Mouse (Mus musculus) kidney, embryonic 16.5 days (tissue): ENCODE results near the gene Foxn1. TPM values are rescaled to one million over a fixed set of nuclear protein-coding genes. Genes with fewer than 3 reads are reported as not detected.
A peak's percentile ranks its signal among the peaks of the same experiment; 100 is the strongest.

Experiments used
- ATAC-seq: fragments of 200-750 bp; cut with Nextera tagmentation; 2 replicates; pipeline ENCODE4 v1.8.0; 2017; ENCODE audit warnings: moderate TSS enrichment; ENCODE audit not compliant: low FRiP score, low TSS enrichment
- H3K27ac ChIP-seq: fragments of 300-500 bp; sonication (generic); 2 replicates; pipeline ENCODE4 v1.5.1; 2014; ENCODE audit warnings: low read length
- H3K27me3 ChIP-seq: fragments of 300-500 bp; sonication (generic); 2 replicates; pipeline ENCODE4 v1.6.1; 2014; ENCODE audit warnings: low read length, control low read depth, mixed read lengths; ENCODE audit not compliant: insufficient read depth
- H3K36me3 ChIP-seq: fragments of 300-500 bp; sonication (generic); 2 replicates; pipeline ENCODE4 v1.6.1; 2014; ENCODE audit warnings: low read length, control low read depth, mixed read lengths; ENCODE audit not compliant: insufficient read depth
- H3K4me1 ChIP-seq: fragments of 300-500 bp; sonication (generic); 2 replicates; pipeline ENCODE4 v1.6.1; 2014; ENCODE audit warnings: low read length, control low read depth, mixed read lengths; ENCODE audit not compliant: insufficient read depth
- H3K4me2 ChIP-seq: fragments of 300-500 bp; sonication (generic); replicated peaks from 2 replicates; pipeline ENCODE4 v1.6.1; 2014; ENCODE audit warnings: low read depth, low read length
- H3K4me3 ChIP-seq: fragments of 300-500 bp; sonication (generic); 2 replicates; pipeline ENCODE4 v1.5.1; 2014; ENCODE audit warnings: mild to moderate bottlenecking, low read length
- H3K9ac ChIP-seq: fragments of 300-500 bp; sonication (generic); replicated peaks from 2 replicates; pipeline ENCODE4 v1.6.1; 2014; ENCODE audit warnings: low read length
- H3K9me3 ChIP-seq: fragments of 300-500 bp; sonication (generic); 2 replicates; pipeline ENCODE4 v1.6.1; 2016; ENCODE audit warnings: low read length, control low read depth
- WGBS: fragments of 180-500 bp; shearing (Covaris S2); extraction: QIAGEN DNeasy Blood & Tissue Kit; methylation state at CpG from one replicate; pipeline ENCODE4 v1.1.7; 2014; 5-methylcytosine and 5-hydroxymethylcytosine counted together
- polyA plus RNA-seq: library from polyadenylated mRNA; unstranded; fragments of >200 nt; fragmentation: Nextera tagmentation; extraction: Ambion mirVana; gene quantifications from 2 replicates; pipeline ENCODE4 v1.2.1, GENCODE M21; 2015

Foxn1 gene
- polyA plus RNA-seq, 1 experiment from 2014 or later: not detected

- Histone ChIP-seq H3K9ac (no peak overlapping the region; the same call in 1 of the 2 replicates), H3K4me2 (no peak overlapping the region), H3K27ac (peak overlapping the region; percentile 54), H3K4me3 (no peak overlapping the region), H3K36me3 (no peaks in the 10 kb centered on the region), H3K27me3 (no peaks in the 10 kb centered on the region), H3K9me3 (no peaks in the 10 kb centered on the region), H3K4me1 (peaks cover 28% of the 10 kb centered on the region)
- 11% methylated on average over 8 of the region's 8 CpGs for WGBS
- ATAC-seq: 0 out of 2 replicates have a peak, but pooled peaks have one; percentile 50
Observed at GRCm38 (mm10) chr11:78364103-78364502, 22.3 kb downstream of the Foxn1 start.

- H3K36me3 ChIP-seq: no peaks in the 10 kb centered on the region
- ATAC-seq: 0 out of 2 replicates have a peak, but pooled peaks have one; percentile 20
- H3K27me3 ChIP-seq: no peaks in the 10 kb centered on the region
- 41% methylated on average over 13 of the region's 13 CpGs for WGBS
- no peak overlapping the region for H3K4me3 ChIP-seq
- H3K4me2 ChIP-seq: no peak overlapping the region
- H3K27ac ChIP-seq: peak overlapping the region; percentile 54
- no peak overlapping the region for H3K9ac ChIP-seq
- H3K9me3 ChIP-seq: no peaks in the 10 kb centered on the region
- H3K4me1 ChIP-seq: peaks cover 28% of the 10 kb centered on the region
Observed at GRCm38 (mm10) chr11:78363309-78364007, 22.9 kb downstream of the Foxn1 start.

GRCm38 (mm10) chr11:78360789-78361131 lies 25.6 kb downstream of the Foxn1 start:
- H3K4me3 ChIP-seq: no peak overlapping the region
- no peaks in the 10 kb centered on the region for H3K9me3 ChIP-seq
- H3K4me2 ChIP-seq: peak overlapping the region; percentile 61; the same call in 1 of the 2 replicates
- peaks cover 28% of the 10 kb centered on the region for H3K4me1 ChIP-seq
- no peaks in the 10 kb centered on the region for H3K27me3 ChIP-seq
- H3K27ac ChIP-seq: no peak overlapping the region
- peak overlapping the region; percentile 61; the same call in 1 of the 2 replicates for H3K9ac ChIP-seq
- no peaks in the 10 kb centered on the region for H3K36me3 ChIP-seq
- ATAC-seq: peak; percentile 20; the same call in 1 of the 2 replicates
- WGBS: 54% methylated on average over 2 of the region's 2 CpGs

GRCm38 (mm10) chr11:78360125-78360788 lies 26.1 kb downstream of the Foxn1 start:
- Histone ChIP-seq H3K9ac (peak overlapping the region; percentile 61), H3K27me3 (no peaks in the 10 kb centered on the region), H3K4me1 (peaks cover 28% of the 10 kb centered on the region), H3K9me3 (no peaks in the 10 kb centered on the region), H3K4me3 (peak overlapping the region; percentile 44), H3K4me2 (peak overlapping the region; percentile 61), H3K27ac (no peak overlapping the region), H3K36me3 (no peaks in the 10 kb centered on the region)
- 10% methylated on average over 13 of the region's 13 CpGs for WGBS
- ATAC-seq: peak; percentile 63

- Histone ChIP-seq H3K4me3 (no peak overlapping the region), H3K4me1 (peaks cover 15% of the 10 kb centered on the region), H3K27ac (no peak overlapping the region), H3K27me3 (no peaks in the 10 kb centered on the region), H3K9ac (no peak overlapping the region), H3K4me2 (no peak overlapping the region), H3K9me3 (no peaks in the 10 kb centered on the region), H3K36me3 (no peaks in the 10 kb centered on the region)
- ATAC-seq: no peak
- WGBS: 17% methylated on average over 22 of the region's 22 CpGs
Observed at GRCm38 (mm10) chr11:78358330-78359007, 27.9 kb downstream of the Foxn1 start.

- no peak for ATAC-seq
- H3K4me3 ChIP-seq: no peak overlapping the region
- WGBS: 33% methylated on average over 4 of the region's 4 CpGs
Observed at GRCm38 (mm10) chr11:78355471-78356238, 30.7 kb downstream of the Foxn1 start.

GRCm38 (mm10) chr11:78354905-78355304 lies 31.5 kb downstream of the Foxn1 start:
- ATAC-seq: no peak
- H3K4me2 ChIP-seq: no peak overlapping the region
- no peak overlapping the region for H3K4me3 ChIP-seq
- H3K27ac ChIP-seq: no peak overlapping the region
- no peaks in the 10 kb centered on the region for H3K36me3 ChIP-seq
- no peaks in the 10 kb centered on the region for H3K27me3 ChIP-seq
- no peak overlapping the region for H3K9ac ChIP-seq
- H3K4me1 ChIP-seq: peaks cover 2% of the 10 kb centered on the region; the same call in 1 of the 2 replicates
- WGBS: 86% methylated on average over 6 of the region's 6 CpGs
- no peaks in the 10 kb centered on the region for H3K9me3 ChIP-seq

More at GRCm38 (mm10) chr11:78355471-78356238, 30.7 kb downstream of the Foxn1 start:
- H3K36me3 ChIP-seq: no peaks in the 10 kb centered on the region
- H3K27ac ChIP-seq: no peak overlapping the region
- H3K9me3 ChIP-seq: no peaks in the 10 kb centered on the region
- H3K27me3 ChIP-seq: no peaks in the 10 kb centered on the region
- H3K4me1 ChIP-seq: 0 out of 2 replicates have a peak, but pooled peaks cover 5% of the 10 kb centered on the region
- no peak overlapping the region for H3K9ac ChIP-seq
- no peak overlapping the region for H3K4me2 ChIP-seq

- no peaks in the 10 kb centered on the region for H3K9me3 ChIP-seq
- WGBS: 83% methylated on average over 1 of the region's 1 CpGs
- peaks cover 7% of the 10 kb centered on the region; the same call in 1 of the 2 replicates for H3K36me3 ChIP-seq
- no peak overlapping the region for H3K4me2 ChIP-seq
- peaks cover 6% of the 10 kb centered on the region; the same call in 1 of the 2 replicates for H3K4me1 ChIP-seq
- no peak for ATAC-seq
- H3K9ac ChIP-seq: no peak overlapping the region
- H3K27ac ChIP-seq: no peak overlapping the region
- H3K4me3 ChIP-seq: no peak overlapping the region
- no peaks in the 10 kb centered on the region for H3K27me3 ChIP-seq
Observed at GRCm38 (mm10) chr11:78353081-78353480, 33.3 kb downstream of the Foxn1 start.
